Mouse (Mus musculus): ENCODE measurements around the gene Rabl2. TPM values are rescaled to one million over a fixed set of nuclear protein-coding genes. Genes with fewer than 3 reads are reported as not detected.

Gene Rabl2
- polyA plus RNA-seq, 1 experiment = 24.3 TPM

- Histone ChIP-seq H3ac (ENCODE audit: control insufficient read depth, insufficient read length, low read depth) (no peak overlapping the region), H3K79me3 (ENCODE audit: low read depth) (no peaks in the 10 kb centered on the region), H3K27me3 (ENCODE audit: control insufficient read depth, insufficient read depth, insufficient read length) (no peaks in the 10 kb centered on the region), H3K79me2 (ENCODE audit: control insufficient read depth, insufficient read depth) (peaks cover 8% of the 10 kb centered on the region), H3K4me3 (ENCODE audit: insufficient read depth, poor library complexity, severe bottlenecking) (no peak overlapping the region), H3K36me3 (ENCODE audit: control insufficient read depth, insufficient read depth) (no peaks in the 10 kb centered on the region)
- no peak for TF ChIP-seq USF1 (IDR thresholded peaks at IDR 0.05; ENCODE audit: low read depth)
These were observed 6.6 kb downstream of the Rabl2 start for GRCm38 (mm10) chr15:89585101-89585500.

- H3K4me3 ChIP-seq (ENCODE audit: insufficient read depth, poor library complexity, severe bottlenecking) = no peak overlapping the region
- H3ac ChIP-seq (ENCODE audit: control insufficient read depth, insufficient read length, low read depth) = no peak overlapping the region
- no peaks in the 10 kb centered on the region for H3K79me3 ChIP-seq (ENCODE audit: low read depth)
- TF ChIP-seq MYOG (IDR thresholded peaks at IDR 0.05; ENCODE audit: control insufficient read depth, extremely low read depth, insufficient read length) (no peak), CTCF (IDR thresholded peaks at IDR 0.05; ENCODE audit: control insufficient read depth, insufficient read depth, insufficient read length) (no peak), FOSL1 (IDR thresholded peaks at IDR 0.05; ENCODE audit: insufficient read depth, low read length, poor library complexity, severe bottlenecking) (no peak), USF1 (IDR thresholded peaks at IDR 0.05; ENCODE audit: low read depth) (no peak), MAX (IDR thresholded peaks at IDR 0.05) (no peak), CEBPB (IDR thresholded peaks at IDR 0.05; ENCODE audit: low read depth) (no peak), MYOD1 (IDR thresholded peaks at IDR 0.05; ENCODE audit: control insufficient read depth, insufficient read length, low read depth) (no peak)
- no peaks in the 10 kb centered on the region for H3K27me3 ChIP-seq (ENCODE audit: control insufficient read depth, insufficient read depth, insufficient read length)
- H3K79me2 ChIP-seq (ENCODE audit: control insufficient read depth, insufficient read depth) = no peaks in the 10 kb centered on the region
- H3K36me3 ChIP-seq (ENCODE audit: control insufficient read depth, insufficient read depth) = no peaks in the 10 kb centered on the region
These were observed 9.2 kb downstream of the Rabl2 start for GRCm38 (mm10) chr15:89582494-89582893.

GRCm38 (mm10) chr15:89572147-89572546 lies 19.6 kb downstream of the Rabl2 start:
- Histone ChIP-seq H3K27me3 (ENCODE audit: control insufficient read depth, insufficient read depth, insufficient read length) (peaks cover 52% of the 10 kb centered on the region), H3ac (ENCODE audit: control insufficient read depth, insufficient read length, low read depth) (no peak overlapping the region), H3K79me3 (ENCODE audit: low read depth) (no peaks in the 10 kb centered on the region), H3K4me3 (ENCODE audit: insufficient read depth, poor library complexity, severe bottlenecking) (no peak overlapping the region), H3K36me3 (ENCODE audit: control insufficient read depth, insufficient read depth) (no peaks in the 10 kb centered on the region), H3K79me2 (ENCODE audit: control insufficient read depth, insufficient read depth) (no peaks in the 10 kb centered on the region)
- TF ChIP-seq MYOG (IDR thresholded peaks at IDR 0.05; ENCODE audit: control insufficient read depth, extremely low read depth, insufficient read length) (no peak), FOSL1 (IDR thresholded peaks at IDR 0.05; ENCODE audit: insufficient read depth, low read length, poor library complexity, severe bottlenecking) (no peak), CTCF (IDR thresholded peaks at IDR 0.05; ENCODE audit: control insufficient read depth, insufficient read depth, insufficient read length) (no peak), MAX (IDR thresholded peaks at IDR 0.05) (no peak), USF1 (IDR thresholded peaks at IDR 0.05; ENCODE audit: low read depth) (no peak), CEBPB (IDR thresholded peaks at IDR 0.05; ENCODE audit: low read depth) (no peak), MYOD1 (IDR thresholded peaks at IDR 0.05; ENCODE audit: control insufficient read depth, insufficient read length, low read depth) (no peak)

- no peak within 1 kb of the TSS for H3K4me3 ChIP-seq (ENCODE audit: insufficient read depth, poor library complexity, severe bottlenecking)
- peaks cover 42% of the 10 kb centered on the region for H3K27me3 ChIP-seq (ENCODE audit: control insufficient read depth, insufficient read depth, insufficient read length)
- no peak within 1 kb of the TSS for H3ac ChIP-seq (ENCODE audit: control insufficient read depth, insufficient read length, low read depth)
- no peaks in the 10 kb centered on the region for H3K79me2 ChIP-seq (ENCODE audit: control insufficient read depth, insufficient read depth)
- TF ChIP-seq MAX (IDR thresholded peaks at IDR 0.05) (no peak), USF1 (IDR thresholded peaks at IDR 0.05; ENCODE audit: low read depth) (no peak), CEBPB (IDR thresholded peaks at IDR 0.05; ENCODE audit: low read depth) (no peak), MYOD1 (IDR thresholded peaks at IDR 0.05; ENCODE audit: control insufficient read depth, insufficient read length, low read depth) (no peak), FOSL1 (IDR thresholded peaks at IDR 0.05; ENCODE audit: insufficient read depth, low read length, poor library complexity, severe bottlenecking) (no peak), CTCF (IDR thresholded peaks at IDR 0.05; ENCODE audit: control insufficient read depth, insufficient read depth, insufficient read length) (no peak), MYOG (IDR thresholded peaks at IDR 0.05; ENCODE audit: control insufficient read depth, extremely low read depth, insufficient read length) (no peak)
- no peaks in the 10 kb centered on the region for H3K79me3 ChIP-seq (ENCODE audit: low read depth)
- no peaks in the 10 kb centered on the region for H3K36me3 ChIP-seq (ENCODE audit: control insufficient read depth, insufficient read depth)
These were observed 23.6 kb downstream of the Rabl2 start, which contains the start of gene Acr for GRCm38 (mm10) chr15:89568114-89568513. Gene Acr (plus strand): TSS chr15:89568326.

GRCm38 (mm10) chr15:89559202-89559731 lies 32.5 kb downstream of the Rabl2 start:
- no peak overlapping the region for H3ac ChIP-seq (ENCODE audit: control insufficient read depth, insufficient read length, low read depth)
- H3K4me3 ChIP-seq (ENCODE audit: insufficient read depth, poor library complexity, severe bottlenecking) = no peak overlapping the region
- no peaks in the 10 kb centered on the region for H3K36me3 ChIP-seq (ENCODE audit: control insufficient read depth, insufficient read depth)
- TF ChIP-seq CEBPB (IDR thresholded peaks at IDR 0.05; ENCODE audit: low read depth) (no peak), MYOG (IDR thresholded peaks at IDR 0.05; ENCODE audit: control insufficient read depth, extremely low read depth, insufficient read length) (no peak), MAX (IDR thresholded peaks at IDR 0.05) (no peak), USF1 (IDR thresholded peaks at IDR 0.05; ENCODE audit: low read depth) (no peak), MYOD1 (IDR thresholded peaks at IDR 0.05; ENCODE audit: control insufficient read depth, insufficient read length, low read depth) (no peak), FOSL1 (IDR thresholded peaks at IDR 0.05; ENCODE audit: insufficient read depth, low read length, poor library complexity, severe bottlenecking) (no peak), CTCF (IDR thresholded peaks at IDR 0.05; ENCODE audit: control insufficient read depth, insufficient read depth, insufficient read length) (no peak)
- no peaks in the 10 kb centered on the region for H3K79me3 ChIP-seq (ENCODE audit: low read depth)
- peaks cover 26% of the 10 kb centered on the region for H3K27me3 ChIP-seq (ENCODE audit: control insufficient read depth, insufficient read depth, insufficient read length)
- no peaks in the 10 kb centered on the region for H3K79me2 ChIP-seq (ENCODE audit: control insufficient read depth, insufficient read depth)

- H3K79me2 ChIP-seq (ENCODE audit: control insufficient read depth, insufficient read depth) = no peaks in the 10 kb centered on the region
- TF ChIP-seq MYOG (IDR thresholded peaks at IDR 0.05; ENCODE audit: control insufficient read depth, extremely low read depth, insufficient read length) (no peak), MAX (IDR thresholded peaks at IDR 0.05) (no peak), CTCF (IDR thresholded peaks at IDR 0.05; ENCODE audit: control insufficient read depth, insufficient read depth, insufficient read length) (no peak), USF1 (IDR thresholded peaks at IDR 0.05; ENCODE audit: low read depth) (no peak), MYOD1 (IDR thresholded peaks at IDR 0.05; ENCODE audit: control insufficient read depth, insufficient read length, low read depth) (no peak), FOSL1 (IDR thresholded peaks at IDR 0.05; ENCODE audit: insufficient read depth, low read length, poor library complexity, severe bottlenecking) (no peak), CEBPB (IDR thresholded peaks at IDR 0.05; ENCODE audit: low read depth) (no peak)
- no peaks in the 10 kb centered on the region for H3K36me3 ChIP-seq (ENCODE audit: control insufficient read depth, insufficient read depth)
- H3K27me3 ChIP-seq (ENCODE audit: control insufficient read depth, insufficient read depth, insufficient read length) = peaks cover 26% of the 10 kb centered on the region
- no peak overlapping the region for H3ac ChIP-seq (ENCODE audit: control insufficient read depth, insufficient read length, low read depth)
- no peaks in the 10 kb centered on the region for H3K79me3 ChIP-seq (ENCODE audit: low read depth)
- H3K4me3 ChIP-seq (ENCODE audit: insufficient read depth, poor library complexity, severe bottlenecking) = no peak overlapping the region
These were observed 33.7 kb downstream of the Rabl2 start for GRCm38 (mm10) chr15:89557996-89558390.

All from C2C12 (cell line).